Mouse (Mus musculus) lung, postnatal 10 days (tissue): Measurements from ENCODE around the gene Rab8a.

Experiments used
- DNase-seq: peaks from one replicate; pipeline ENCODE4 v3.0.0; 2021

Rab8a gene

GRCm38 (mm10) chr8:72213536-72213935, 52.5 kb downstream of the Rab8a start, which contains the start of gene Gm11034:
Gm11034 (minus strand) TSS chr8:72213636.
- DNase-seq: no peak

GRCm38 (mm10) chr8:72215060-72215459, 54.1 kb downstream of the Rab8a start:
- peak; percentile 28 for DNase-seq

DNA sequence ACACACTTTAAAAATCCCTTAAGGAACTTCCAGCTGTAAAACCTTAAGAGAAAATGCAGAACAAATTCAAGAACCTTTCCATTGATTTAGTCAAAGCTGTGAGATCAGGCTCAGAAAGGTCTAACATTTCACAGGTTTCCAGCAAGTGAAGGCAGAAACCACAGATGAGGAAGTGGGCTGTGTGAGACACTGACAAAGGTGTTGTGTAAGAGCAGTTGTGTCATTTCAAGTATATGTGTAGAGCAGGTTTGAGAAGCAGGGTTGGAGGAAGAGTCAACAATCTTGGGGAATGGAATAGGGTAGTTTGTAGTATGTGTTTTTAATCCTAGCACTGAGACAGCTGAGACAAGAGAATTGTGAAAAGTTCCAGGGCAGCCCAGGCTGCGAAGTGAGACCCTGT, 54.9 kb downstream of the Rab8a start:
- DNase-seq: no peak

DNA sequence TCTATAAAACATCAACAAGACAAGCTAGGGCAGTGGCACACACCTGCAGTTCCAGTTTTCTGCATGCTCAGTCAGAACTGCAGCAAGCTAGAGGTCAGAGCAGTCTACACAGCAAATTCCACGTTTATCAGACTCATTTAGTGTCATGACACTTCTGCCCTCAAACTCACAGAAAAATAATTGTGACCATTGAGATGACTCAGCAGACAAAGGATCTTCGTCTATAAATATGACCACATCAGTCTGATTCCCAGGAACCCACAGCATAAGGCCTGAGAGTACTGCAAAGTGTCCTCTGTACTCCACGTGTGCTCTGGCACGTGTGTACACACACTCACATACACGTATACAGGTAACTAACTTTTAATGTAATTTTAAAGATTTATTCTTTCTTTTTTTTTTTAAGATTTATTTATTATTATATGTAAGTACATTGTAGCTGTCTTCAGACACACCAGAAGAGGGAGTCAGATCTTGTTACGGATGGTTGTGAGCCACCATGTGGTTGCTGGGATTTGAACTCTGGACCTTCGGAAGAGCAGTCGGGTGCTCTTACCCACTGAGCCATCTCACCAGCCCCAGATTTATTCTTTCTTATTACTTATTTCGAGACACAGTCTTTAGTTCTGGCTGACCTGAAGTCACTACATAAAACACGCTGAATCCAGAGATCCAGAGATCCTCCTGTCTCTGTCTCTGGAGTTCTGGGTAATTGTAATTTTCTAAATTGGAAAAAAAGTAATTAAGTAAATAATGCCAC, 58.0 kb downstream of the Rab8a start:
- DNase-seq: no peak

DNA sequence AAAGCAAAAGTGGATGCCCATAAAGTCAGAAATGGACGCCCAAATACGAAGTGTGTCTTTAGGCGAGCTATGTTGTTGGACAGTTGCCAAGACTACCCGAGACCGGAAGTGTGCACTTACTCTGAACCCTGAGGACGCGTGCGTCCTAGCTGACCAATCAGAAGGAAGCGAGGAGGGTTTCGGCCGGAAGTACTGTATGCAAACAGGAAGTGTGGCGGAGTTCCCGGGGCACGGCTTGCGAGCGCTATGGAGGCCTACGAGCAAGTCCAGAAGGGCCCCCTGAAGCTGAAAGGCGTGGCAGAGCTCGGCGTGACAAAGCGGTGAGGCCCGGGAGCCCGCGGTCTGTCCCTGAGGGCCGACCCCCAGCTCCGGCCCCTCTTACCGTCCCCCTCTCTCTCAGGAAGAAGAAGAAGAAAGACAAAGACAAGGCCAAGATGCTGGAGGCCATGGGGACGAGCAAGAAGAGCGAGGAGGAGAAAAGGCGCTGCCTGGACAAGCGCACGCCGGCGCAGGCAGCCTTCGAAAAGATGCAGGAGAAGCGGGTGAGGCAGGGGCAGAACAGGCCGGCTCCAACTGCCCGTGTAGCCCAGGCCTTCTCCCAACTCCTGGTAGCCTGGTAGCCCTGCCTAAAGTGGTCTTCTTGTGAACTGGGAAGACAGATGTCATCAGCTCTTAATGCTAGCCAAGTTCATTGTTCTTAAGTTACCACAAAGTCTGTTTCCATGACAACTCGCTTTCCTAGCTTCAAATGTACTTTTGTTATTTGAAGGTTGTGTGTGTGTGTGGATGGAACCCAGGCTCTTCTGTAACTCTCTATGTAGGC, 58.8 kb downstream of the Rab8a start, which contains the start of gene Fam32a:
Gene Fam32a, plus strand, starts transcription at position 190 of the 823 bp plus-strand sequence.
- DNase-seq: peak; percentile 96

GRCm38 (mm10) chr8:72220758-72221157, 59.8 kb downstream of the Rab8a start:
- DNase-seq: no peak

DNA sequence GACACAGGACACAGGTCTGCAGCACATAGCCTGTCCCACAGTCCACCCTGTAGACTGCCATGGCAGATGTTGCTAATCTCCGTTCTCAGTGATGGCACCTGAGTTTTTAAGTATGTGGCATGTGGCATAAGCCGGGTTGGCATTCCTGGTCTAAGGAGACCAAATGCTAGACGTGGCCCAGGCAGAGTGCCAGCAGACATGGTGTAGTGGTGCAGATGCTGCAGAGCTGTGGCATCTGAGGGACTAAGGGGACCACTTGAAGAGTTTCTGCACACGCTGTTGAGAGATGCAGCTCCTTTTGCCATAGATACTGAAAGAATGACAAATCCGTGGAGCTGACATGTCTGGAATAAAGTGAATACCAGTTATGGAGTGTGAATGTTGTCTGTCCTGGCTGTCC, 61.7 kb downstream of the Rab8a start:
- no peak for DNase-seq
